Mouse (Mus musculus): ENCODE data around the gene Zfp105. TPM values are rescaled to one million over a fixed set of nuclear protein-coding genes. Genes with fewer than 3 reads are reported as not detected.

Zfp105 gene
- 15.2 and 18.6 TPM in 2 replicates for polyA plus RNA-seq (2011; ENCODE audit: insufficient read depth, insufficient read length, low read depth, missing spikeins)

DNA sequence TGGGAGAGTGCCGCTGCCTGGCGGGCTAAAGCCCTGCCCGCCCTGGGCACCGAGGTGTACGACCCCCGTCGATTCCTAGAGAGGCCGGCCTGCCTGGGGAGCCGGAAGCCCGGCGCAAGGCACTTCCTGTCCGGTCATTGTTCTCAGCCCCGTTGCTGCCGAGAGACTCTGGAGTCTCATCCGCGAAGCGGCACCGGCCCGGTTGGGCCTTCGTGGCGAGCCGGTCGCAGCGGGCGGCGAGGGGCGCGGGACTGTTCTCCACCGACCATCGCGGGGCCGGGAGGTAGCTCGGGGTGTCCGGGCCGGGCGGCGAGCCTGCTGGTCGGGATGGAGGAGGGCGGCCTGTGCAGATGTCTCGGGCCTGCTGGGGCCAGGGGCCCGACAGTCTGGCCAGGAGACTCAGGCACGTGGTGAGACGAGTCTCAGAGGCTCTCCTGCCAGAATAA lies at the start of gene Zfp105:
Gene Zfp105, plus strand, starts transcription at position 137 of the 446 bp plus-strand sequence.
- Histone ChIP-seq H3K27ac (ENCODE audit: insufficient read depth, low read length) (no peak within 1 kb of the TSS), H3K27me3 (ENCODE audit: control insufficient read depth, insufficient read depth, low read length, poor library complexity, severe bottlenecking) (no peaks in the 10 kb centered on the region), H3K36me3 (ENCODE audit: control insufficient read depth, insufficient read depth, low read length, poor library complexity, severe bottlenecking) (peaks cover 33% of the 10 kb centered on the region), H3K4me1 (ENCODE audit: control insufficient read depth, insufficient read depth, low read length) (peaks cover 2% of the 10 kb centered on the region), H3K4me3 (ENCODE audit: low read depth, low read length) (peak within 1 kb of the TSS; percentile 95), H3K9ac (ENCODE audit: low read depth, poor library complexity, severe bottlenecking) (peak within 1 kb of the TSS; percentile 81), H3K9me3 (replicated peaks; ENCODE audit: control insufficient read depth, insufficient read depth, low read length, poor library complexity, severe bottlenecking) (no peaks in the 10 kb centered on the region)
- TF ChIP-seq EP300 (IDR thresholded peaks at IDR 0.05; ENCODE audit: insufficient read depth, low read depth, low read length) (no peak), POLR2A (IDR thresholded peaks at IDR 0.05; ENCODE audit: insufficient read depth, low read length) (peak; percentile 0)

DNA sequence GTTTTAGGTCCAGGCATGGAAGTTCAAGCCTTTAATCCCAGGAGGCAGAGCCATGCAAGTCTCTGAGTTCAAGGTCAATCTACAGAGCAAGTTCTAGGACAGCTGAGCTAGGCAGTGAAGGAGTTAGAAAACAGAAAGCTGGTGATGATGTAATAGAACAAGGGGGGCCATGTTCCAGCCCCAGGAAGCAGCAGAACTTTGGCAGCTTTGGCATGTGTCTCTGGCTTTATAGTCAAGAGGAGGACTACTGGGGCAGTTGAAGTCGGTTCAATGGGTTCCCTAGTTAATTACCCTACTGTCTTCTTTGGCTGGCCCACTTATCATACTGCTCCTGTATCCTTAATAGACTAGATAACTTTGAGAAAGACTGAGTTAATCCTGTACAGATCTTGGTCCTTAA lies 48.2 kb upstream of the Zfp105 start:
- Histone ChIP-seq H3K4me3 (ENCODE audit: low read depth, low read length) (no peak overlapping the region), H3K36me3 (ENCODE audit: control insufficient read depth, insufficient read depth, low read length, poor library complexity, severe bottlenecking) (no peaks in the 10 kb centered on the region), H3K9ac (ENCODE audit: low read depth, poor library complexity, severe bottlenecking) (no peak overlapping the region), H3K27ac (ENCODE audit: insufficient read depth, low read length) (no peak overlapping the region), H3K4me1 (ENCODE audit: control insufficient read depth, insufficient read depth, low read length) (no peaks in the 10 kb centered on the region), H3K27me3 (ENCODE audit: control insufficient read depth, insufficient read depth, low read length, poor library complexity, severe bottlenecking) (no peaks in the 10 kb centered on the region), H3K9me3 (replicated peaks; ENCODE audit: control insufficient read depth, insufficient read depth, low read length, poor library complexity, severe bottlenecking) (no peaks in the 10 kb centered on the region)
- no peak for TF ChIP-seq POLR2A (IDR thresholded peaks at IDR 0.05; ENCODE audit: insufficient read depth, low read length)
- no peak for TF ChIP-seq CTCF (IDR thresholded peaks at IDR 0.05; ENCODE audit: low read depth, low read length)
- no peak for TF ChIP-seq EP300 (IDR thresholded peaks at IDR 0.05; ENCODE audit: insufficient read depth, low read depth, low read length)

DNA sequence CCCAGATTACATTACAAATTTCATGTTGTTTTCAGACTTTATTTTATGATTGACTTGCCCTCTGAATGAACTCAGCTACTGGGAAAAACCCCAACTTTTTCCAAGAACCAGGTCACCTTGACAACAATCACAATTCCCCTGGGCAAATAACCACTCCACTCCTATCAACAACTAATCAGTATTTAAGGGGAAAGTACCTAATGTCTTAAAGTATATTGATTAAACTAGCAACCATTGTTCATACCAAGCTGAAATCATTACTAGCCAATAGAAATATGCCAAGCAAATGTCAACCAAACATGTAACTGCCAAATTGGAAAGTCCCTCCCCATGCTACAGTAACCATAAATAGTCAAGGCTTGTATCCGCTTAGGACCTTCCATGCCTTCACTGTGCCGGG lies 47.7 kb upstream of the Zfp105 start:
- no peaks in the 10 kb centered on the region for H3K36me3 ChIP-seq (ENCODE audit: control insufficient read depth, insufficient read depth, low read length, poor library complexity, severe bottlenecking)
- no peak overlapping the region for H3K4me3 ChIP-seq (ENCODE audit: low read depth, low read length)
- H3K27me3 ChIP-seq (ENCODE audit: control insufficient read depth, insufficient read depth, low read length, poor library complexity, severe bottlenecking): no peaks in the 10 kb centered on the region
- no peaks in the 10 kb centered on the region for H3K4me1 ChIP-seq (ENCODE audit: control insufficient read depth, insufficient read depth, low read length)
- no peak overlapping the region for H3K27ac ChIP-seq (ENCODE audit: insufficient read depth, low read length)
- TF ChIP-seq EP300 (IDR thresholded peaks at IDR 0.05; ENCODE audit: insufficient read depth, low read depth, low read length) (no peak), CTCF (IDR thresholded peaks at IDR 0.05; ENCODE audit: low read depth, low read length) (no peak), POLR2A (IDR thresholded peaks at IDR 0.05; ENCODE audit: insufficient read depth, low read length) (no peak)
- no peak overlapping the region for H3K9ac ChIP-seq (ENCODE audit: low read depth, poor library complexity, severe bottlenecking)
- H3K9me3 ChIP-seq (replicated peaks; ENCODE audit: control insufficient read depth, insufficient read depth, low read length, poor library complexity, severe bottlenecking): no peaks in the 10 kb centered on the region

DNA sequence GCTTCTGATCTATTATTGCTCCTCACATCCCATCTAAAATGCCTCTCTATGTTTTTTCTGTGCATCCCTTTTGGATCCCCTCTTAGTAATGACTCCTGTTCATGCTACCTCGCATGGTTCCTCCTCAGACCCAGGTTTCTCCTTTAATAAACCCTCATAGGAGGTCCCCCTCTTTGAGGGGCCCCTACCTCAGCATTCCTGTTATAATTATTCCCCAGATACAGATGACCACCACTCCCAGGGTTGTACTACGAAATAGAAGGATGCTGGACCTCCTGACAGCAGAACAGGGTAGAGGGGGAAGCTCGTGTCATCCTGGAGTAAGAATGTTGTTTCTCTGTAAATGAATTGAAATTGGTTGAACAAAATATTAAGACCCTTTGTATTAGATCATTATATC lies 37.5 kb upstream of the Zfp105 start, which contains the start of gene Zkscan7:
Gene Zkscan7, plus strand, starts transcription at position 301 of the 400 bp plus-strand sequence.
- Histone ChIP-seq H3K4me3 (ENCODE audit: low read depth, low read length) (no peak within 1 kb of the TSS), H3K27ac (ENCODE audit: insufficient read depth, low read length) (no peak within 1 kb of the TSS), H3K9ac (ENCODE audit: low read depth, poor library complexity, severe bottlenecking) (no peak within 1 kb of the TSS)

GRCm38 (mm10) chr9:122886372-122887179 lies 36.3 kb upstream of the Zfp105 start:
- Histone ChIP-seq H3K4me3 (ENCODE audit: low read depth, low read length) (peak overlapping the region; percentile 99), H3K27ac (ENCODE audit: insufficient read depth, low read length) (no peak overlapping the region), H3K36me3 (ENCODE audit: control insufficient read depth, insufficient read depth, low read length, poor library complexity, severe bottlenecking) (no peaks in the 10 kb centered on the region), H3K9ac (ENCODE audit: low read depth, poor library complexity, severe bottlenecking) (peak overlapping the region; percentile 58), H3K9me3 (replicated peaks; ENCODE audit: control insufficient read depth, insufficient read depth, low read length, poor library complexity, severe bottlenecking) (no peaks in the 10 kb centered on the region), H3K27me3 (ENCODE audit: control insufficient read depth, insufficient read depth, low read length, poor library complexity, severe bottlenecking) (no peaks in the 10 kb centered on the region), H3K4me1 (ENCODE audit: control insufficient read depth, insufficient read depth, low read length) (no peaks in the 10 kb centered on the region)
- no peak for TF ChIP-seq CTCF (IDR thresholded peaks at IDR 0.05; ENCODE audit: low read depth, low read length)
- TF ChIP-seq POLR2A (IDR thresholded peaks at IDR 0.05; ENCODE audit: insufficient read depth, low read length): no peak
- no peak for TF ChIP-seq EP300 (IDR thresholded peaks at IDR 0.05; ENCODE audit: insufficient read depth, low read depth, low read length)

More for the DNA sequence above, 37.5 kb upstream of the Zfp105 start, which contains the start of gene Zkscan7:
- Histone ChIP-seq H3K9me3 (replicated peaks; ENCODE audit: control insufficient read depth, insufficient read depth, low read length, poor library complexity, severe bottlenecking) (no peaks in the 10 kb centered on the region), H3K4me1 (ENCODE audit: control insufficient read depth, insufficient read depth, low read length) (no peaks in the 10 kb centered on the region), H3K36me3 (ENCODE audit: control insufficient read depth, insufficient read depth, low read length, poor library complexity, severe bottlenecking) (no peaks in the 10 kb centered on the region), H3K27me3 (ENCODE audit: control insufficient read depth, insufficient read depth, low read length, poor library complexity, severe bottlenecking) (no peaks in the 10 kb centered on the region; the same call in 1 of the 2 replicates)
- no peak for TF ChIP-seq POLR2A (IDR thresholded peaks at IDR 0.05; ENCODE audit: insufficient read depth, low read length)
- no peak for TF ChIP-seq EP300 (IDR thresholded peaks at IDR 0.05; ENCODE audit: insufficient read depth, low read depth, low read length)
- TF ChIP-seq CTCF (IDR thresholded peaks at IDR 0.05; ENCODE audit: low read depth, low read length): no peak

GRCm38 (mm10) chr9:122901047-122901446 lies 21.8 kb upstream of the Zfp105 start:
- H3K9me3 ChIP-seq (replicated peaks; ENCODE audit: control insufficient read depth, insufficient read depth, low read length, poor library complexity, severe bottlenecking): no peaks in the 10 kb centered on the region
- H3K9ac ChIP-seq (ENCODE audit: low read depth, poor library complexity, severe bottlenecking): no peak overlapping the region
- no peak overlapping the region for H3K27ac ChIP-seq (ENCODE audit: insufficient read depth, low read length)
- no peaks in the 10 kb centered on the region for H3K4me1 ChIP-seq (ENCODE audit: control insufficient read depth, insufficient read depth, low read length)
- no peaks in the 10 kb centered on the region for H3K27me3 ChIP-seq (ENCODE audit: control insufficient read depth, insufficient read depth, low read length, poor library complexity, severe bottlenecking)
- no peak overlapping the region for H3K4me3 ChIP-seq (ENCODE audit: low read depth, low read length)
- no peaks in the 10 kb centered on the region for H3K36me3 ChIP-seq (ENCODE audit: control insufficient read depth, insufficient read depth, low read length, poor library complexity, severe bottlenecking)
- TF ChIP-seq POLR2A (IDR thresholded peaks at IDR 0.05; ENCODE audit: insufficient read depth, low read length) (no peak), CTCF (IDR thresholded peaks at IDR 0.05; ENCODE audit: low read depth, low read length) (no peak), EP300 (IDR thresholded peaks at IDR 0.05; ENCODE audit: insufficient read depth, low read depth, low read length) (no peak)
